Mouse (Mus musculus): ENCODE data around the gene Hvcn1.

Gene Hvcn1

GRCm38 (mm10) chr5:122265942-122266341 lies 59.3 kb downstream of the Hvcn1 start:
- DNase-seq (ENCODE audit: extremely low spot score, low read depth, low spot score): no peak

- DNase-seq (ENCODE audit: extremely low spot score, low read depth, low spot score): no peak
Observed at GRCm38 (mm10) chr5:122267136-122267535, 60.5 kb downstream of the Hvcn1 start.

- peak; percentile 47 for DNase-seq (ENCODE audit: extremely low spot score, low read depth, low spot score)
Observed at GRCm38 (mm10) chr5:122267899-122268298, 61.3 kb downstream of the Hvcn1 start.

GRCm38 (mm10) chr5:122268858-122269604 lies 62.4 kb downstream of the Hvcn1 start:
- no peak for DNase-seq (ENCODE audit: extremely low spot score, low read depth, low spot score)

- no peak for DNase-seq (ENCODE audit: extremely low spot score, low read depth, low spot score)
Observed at GRCm38 (mm10) chr5:122272821-122273220, 66.2 kb downstream of the Hvcn1 start.

GRCm38 (mm10) chr5:122274785-122275184 lies 68.2 kb downstream of the Hvcn1 start:
- no peak for DNase-seq (ENCODE audit: extremely low spot score, low read depth, low spot score)

- no peak for DNase-seq (ENCODE audit: extremely low spot score, low read depth, low spot score)
Observed at GRCm38 (mm10) chr5:122278946-122279345, 72.3 kb downstream of the Hvcn1 start.

GRCm38 (mm10) chr5:122279799-122280421 lies 73.3 kb downstream of the Hvcn1 start:
- DNase-seq (ENCODE audit: extremely low spot score, low read depth, low spot score): no peak

GRCm38 (mm10) chr5:122280422-122280826 lies 73.8 kb downstream of the Hvcn1 start:
- DNase-seq (ENCODE audit: extremely low spot score, low read depth, low spot score): no peak

- DNase-seq (ENCODE audit: extremely low spot score, low read depth, low spot score): no peak
Observed at GRCm38 (mm10) chr5:122280827-122281462, 74.3 kb downstream of the Hvcn1 start.

- no peak for DNase-seq (ENCODE audit: extremely low spot score, low read depth, low spot score)
Observed at GRCm38 (mm10) chr5:122283828-122284182, 77.2 kb downstream of the Hvcn1 start.

- peak; percentile 39 for DNase-seq (ENCODE audit: extremely low spot score, low read depth, low spot score)
Observed at GRCm38 (mm10) chr5:122284183-122285028, 77.8 kb downstream of the Hvcn1 start, which contains the start of gene Pptc7. TSS of gene Pptc7 (plus strand) at chr5:122284365.

GRCm38 (mm10) chr5:122285029-122285766 lies 78.6 kb downstream of the Hvcn1 start:
- no peak for DNase-seq (ENCODE audit: extremely low spot score, low read depth, low spot score)

GRCm38 (mm10) chr5:122285767-122286150 lies 79.2 kb downstream of the Hvcn1 start:
- DNase-seq (ENCODE audit: extremely low spot score, low read depth, low spot score): no peak

- no peak for DNase-seq (ENCODE audit: extremely low spot score, low read depth, low spot score)
Observed at GRCm38 (mm10) chr5:122286191-122286590, 79.6 kb downstream of the Hvcn1 start.

- no peak for DNase-seq (ENCODE audit: extremely low spot score, low read depth, low spot score)
Observed at GRCm38 (mm10) chr5:122287026-122287425, 80.4 kb downstream of the Hvcn1 start.

GRCm38 (mm10) chr5:122288147-122288811 lies 81.7 kb downstream of the Hvcn1 start:
- DNase-seq (ENCODE audit: extremely low spot score, low read depth, low spot score): no peak

- no peak for DNase-seq (ENCODE audit: extremely low spot score, low read depth, low spot score)
Observed at GRCm38 (mm10) chr5:122291149-122291548, 84.5 kb downstream of the Hvcn1 start.

All from hindlimb bud, embryonic 11.5 days (tissue).